Mouse (Mus musculus): ENCODE measurements around the gene Slfn4.
"Not testable (repeated sequence)": the region's sequence is repeated elsewhere in the genome, so short reads cannot be mapped to it uniquely, and the experiment has no call there.

DNA sequence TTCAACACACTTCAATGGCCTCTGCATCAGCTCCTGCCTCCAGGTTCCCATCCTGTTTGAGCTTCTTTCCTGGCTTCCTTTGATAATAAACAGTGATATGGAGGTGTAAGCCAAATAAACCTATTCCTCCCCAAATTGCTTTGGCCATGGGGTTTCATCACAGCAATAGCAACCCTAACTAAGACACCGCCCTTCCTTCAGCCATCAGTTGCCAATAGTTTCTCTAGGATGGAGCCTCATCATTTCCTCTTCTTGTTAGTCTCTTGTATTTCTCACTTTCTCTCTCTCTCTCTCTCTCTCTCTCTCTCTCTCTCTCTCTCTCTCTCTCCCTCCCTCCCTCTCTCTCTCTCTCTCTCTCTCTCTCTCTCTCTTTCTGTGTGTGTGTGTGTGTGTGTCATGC lies 26.0 kb upstream of the Slfn4 start:
- not testable (repeated sequence) for TF ChIP-seq CTCF, POLR2A (IDR thresholded peaks at IDR 0.05; ENCODE audit: extremely low read depth, insufficient read depth, low read length)

Data from cortical plate, adult 2 months (tissue).